Mouse (Mus musculus): ENCODE data around the gene Cdkn2b.

Cdkn2b gene

DNA sequence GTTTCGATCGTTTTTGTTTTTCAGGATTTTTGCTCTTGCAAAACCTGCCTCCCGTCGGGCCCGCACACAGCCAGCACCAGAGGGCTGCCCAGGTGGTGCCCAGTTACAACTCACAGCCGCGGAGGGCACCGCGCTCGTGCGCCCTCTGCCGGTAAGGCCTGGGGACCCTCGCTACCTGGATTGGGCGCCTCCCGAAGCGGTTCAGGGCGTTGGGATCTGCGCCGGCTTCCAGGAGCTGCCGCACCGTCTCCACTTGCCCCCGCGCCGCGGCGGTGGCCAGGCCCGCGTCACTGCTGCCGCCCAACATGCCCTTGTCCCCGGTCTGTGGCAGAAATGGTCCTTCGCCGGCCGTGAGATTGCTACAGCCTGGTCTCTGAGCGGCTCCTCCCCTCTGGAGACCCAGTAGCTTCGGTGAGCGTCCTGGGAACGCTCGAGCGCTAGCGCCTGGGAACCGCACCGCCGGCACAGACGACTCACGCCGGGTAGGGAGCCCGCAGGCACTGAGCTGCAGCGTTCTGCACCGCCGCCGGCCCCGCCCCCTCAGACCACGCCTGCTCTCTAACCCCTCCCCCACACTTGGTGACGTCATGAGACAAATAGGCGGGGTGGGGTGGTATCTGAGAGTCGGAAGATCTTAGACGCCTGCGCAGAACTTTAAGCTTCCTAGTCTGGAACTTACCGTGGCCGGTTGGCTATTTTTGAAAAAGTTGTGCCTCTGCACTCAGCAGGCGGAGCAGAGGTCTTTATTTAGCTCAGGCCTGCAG lies at the start of gene Cdkn2b:
TSS of gene Cdkn2b (minus strand) at position 549 of the 764 bp plus-strand sequence.
- DNase-seq (ENCODE audit: extremely low spot score), result peak; percentile 91

DNA sequence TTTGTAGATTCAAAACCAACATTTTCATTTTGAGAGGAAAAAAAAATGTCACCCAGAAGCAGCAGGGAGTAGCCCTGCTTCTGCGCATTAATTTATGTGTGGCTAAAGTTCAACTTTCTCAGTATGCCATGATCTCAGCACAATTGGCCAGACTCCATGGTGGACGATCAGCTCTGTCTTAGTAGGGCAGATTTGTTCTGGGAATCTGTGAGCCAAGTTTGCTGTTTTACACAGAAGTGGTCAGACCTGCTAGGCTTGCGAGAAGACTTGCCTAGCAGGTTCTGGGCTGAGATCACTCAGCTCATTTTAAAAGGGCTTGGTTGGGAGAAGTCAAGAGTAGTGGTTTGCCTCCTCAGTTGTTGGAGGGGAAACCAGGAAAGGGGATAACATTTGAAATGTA lies 49.5 kb upstream of the Cdkn2b start:
- DNase-seq (ENCODE audit: extremely low spot score), result no peak

GRCm38 (mm10) chr4:89359506-89359905 lies 48.7 kb upstream of the Cdkn2b start:
- DNase-seq (ENCODE audit: extremely low spot score), result no peak

DNA sequence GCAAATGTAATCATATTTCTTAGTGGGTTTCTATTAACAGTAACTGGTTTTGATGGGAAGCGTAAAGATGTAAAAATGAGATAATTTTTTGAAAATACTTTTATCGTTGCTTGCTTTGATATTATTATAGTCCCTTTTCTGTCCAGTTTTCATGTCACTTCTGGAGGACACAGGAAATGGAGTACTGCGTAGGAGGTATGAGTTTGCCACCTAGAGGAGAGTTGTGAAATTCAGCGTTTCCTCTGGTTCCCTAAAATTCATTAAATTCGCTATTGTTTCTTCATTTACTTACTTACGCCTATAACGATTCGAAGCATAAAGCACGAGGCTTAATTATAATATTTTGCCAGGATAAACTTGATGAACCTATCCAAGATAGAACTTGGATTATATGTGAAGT lies 43.1 kb upstream of the Cdkn2b start:
- DNase-seq (ENCODE audit: extremely low spot score), result no peak

GRCm38 (mm10) chr4:89353071-89353582 lies 42.3 kb upstream of the Cdkn2b start:
- DNase-seq (ENCODE audit: extremely low spot score), result no peak

- DNase-seq (ENCODE audit: extremely low spot score), result peak; percentile 21
These were observed 40.6 kb upstream of the Cdkn2b start for GRCm38 (mm10) chr4:89351474-89351873.

DNA sequence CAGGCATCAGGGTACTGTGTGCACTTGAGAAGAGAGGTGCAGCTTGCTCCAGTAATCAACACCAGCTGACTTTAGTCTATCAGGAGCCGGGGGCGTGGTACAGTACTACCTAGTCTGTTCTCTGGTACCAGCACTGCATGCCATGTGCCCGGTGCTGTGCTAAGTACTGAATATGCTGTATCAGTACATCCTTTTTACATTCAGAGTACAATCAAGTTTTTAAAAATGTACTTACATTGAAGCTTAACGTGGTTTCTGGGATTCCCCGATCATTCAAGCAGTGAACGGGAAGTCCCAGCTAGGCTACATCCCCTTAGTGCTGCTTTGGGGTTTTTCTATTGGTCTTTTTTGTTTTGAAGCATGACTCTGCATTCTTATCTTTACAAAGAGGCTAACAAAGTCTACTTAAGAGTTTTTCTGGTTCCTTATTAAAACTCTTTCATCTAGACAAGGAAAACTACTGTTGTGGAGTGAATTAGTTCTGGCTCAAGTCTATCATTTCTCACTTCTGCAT lies 40.2 kb upstream of the Cdkn2b start:
- no peak for DNase-seq (ENCODE audit: extremely low spot score)

GRCm38 (mm10) chr4:89350391-89350790 lies 39.6 kb upstream of the Cdkn2b start:
- DNase-seq (ENCODE audit: extremely low spot score), result no peak

DNA sequence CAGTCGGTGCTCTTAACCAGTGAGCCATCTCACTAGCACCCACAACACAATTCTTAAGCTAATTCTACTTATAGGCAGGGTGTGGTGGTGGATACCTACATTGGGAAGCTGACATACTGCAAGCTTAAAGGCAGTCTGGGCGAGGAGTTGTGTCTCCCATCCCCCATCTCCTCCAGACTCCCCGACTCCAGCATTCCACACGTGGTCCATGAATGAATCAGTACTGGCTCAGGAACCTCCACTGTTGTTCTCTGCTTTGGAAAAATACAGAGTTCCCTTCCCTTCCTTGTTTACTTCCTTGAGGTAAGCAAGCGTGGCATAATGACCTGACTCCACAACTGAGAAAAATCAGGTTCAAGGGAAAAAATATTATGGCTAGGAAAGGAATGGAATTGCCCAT lies 38.0 kb upstream of the Cdkn2b start:
- DNase-seq (ENCODE audit: extremely low spot score), result no peak

GRCm38 (mm10) chr4:89313461-89313860 lies 2.6 kb upstream of the Cdkn2b start:
- no peak for DNase-seq (ENCODE audit: extremely low spot score)

DNA sequence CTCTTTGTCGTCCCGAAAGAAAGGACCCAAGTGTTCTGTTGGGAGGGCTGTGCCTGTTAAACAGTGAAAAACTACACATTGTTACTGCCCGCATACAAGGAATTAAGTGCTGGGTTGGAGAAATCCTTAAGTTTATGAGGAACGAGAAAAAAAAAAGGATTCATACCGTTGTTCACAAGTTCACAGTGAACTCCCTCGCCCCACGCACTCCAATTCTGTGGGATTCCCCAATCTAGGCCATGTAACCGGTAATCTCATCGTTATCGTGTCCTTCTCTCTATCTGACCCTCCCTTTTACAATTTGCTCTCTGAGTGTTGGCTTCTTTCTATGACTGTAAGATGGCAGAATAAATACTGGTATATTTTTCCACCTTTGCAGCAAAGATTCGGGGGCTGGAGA lies 843 bp downstream of the Cdkn2b start:
- no peak for DNase-seq (ENCODE audit: extremely low spot score)

GRCm38 (mm10) chr4:89308001-89308400 lies 2.8 kb downstream of the Cdkn2b start:
- no peak for DNase-seq (ENCODE audit: extremely low spot score)

DNA sequence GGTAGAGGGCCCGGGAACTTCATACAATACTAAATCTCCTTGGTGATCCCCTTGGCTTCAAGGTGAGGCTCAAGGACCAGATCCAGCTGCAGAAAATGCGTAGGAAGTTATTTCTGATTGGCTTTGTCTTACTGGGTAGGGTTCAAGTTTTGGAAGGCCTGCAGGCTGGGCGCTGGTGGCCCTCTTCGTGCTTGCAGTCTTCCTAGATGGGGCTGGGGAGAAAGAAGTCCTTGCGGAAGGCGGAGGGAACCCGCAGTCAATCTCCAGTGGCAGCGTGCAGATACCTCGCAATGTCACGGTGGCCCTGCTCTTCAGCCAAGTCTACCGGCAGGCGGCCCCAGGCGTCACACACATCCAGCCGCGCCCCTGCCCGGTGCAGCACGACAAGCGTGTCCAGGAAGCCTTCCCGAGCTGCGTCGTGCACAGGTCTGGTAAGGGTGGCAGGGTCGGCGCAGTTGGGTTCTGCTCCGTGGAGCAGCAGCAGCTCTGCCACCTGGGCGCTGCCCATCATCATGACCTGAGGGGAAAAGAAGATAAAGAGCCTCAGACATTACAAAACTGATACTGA lies 4.0 kb downstream of the Cdkn2b start:
- DNase-seq (ENCODE audit: extremely low spot score), result no peak

DNA sequence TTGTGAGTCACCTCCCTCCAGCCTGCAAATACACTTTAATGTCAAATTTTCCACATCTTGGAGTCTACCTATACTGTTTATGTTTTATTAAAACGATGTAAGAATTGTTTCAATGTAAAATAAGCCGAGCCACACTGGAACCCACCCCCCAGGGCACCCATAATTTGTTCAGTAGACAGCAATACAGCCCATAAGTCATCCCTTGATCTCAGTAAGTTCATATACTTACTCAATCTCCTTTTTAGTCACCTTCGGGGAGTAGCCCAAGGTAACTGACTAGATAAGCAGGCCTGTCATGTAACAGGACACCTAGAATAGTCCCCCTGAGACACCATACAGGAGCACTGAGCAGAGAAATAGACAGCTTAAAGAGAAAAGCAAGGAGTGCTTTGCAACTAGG lies 5.1 kb downstream of the Cdkn2b start:
- no peak for DNase-seq (ENCODE audit: extremely low spot score)

DNA sequence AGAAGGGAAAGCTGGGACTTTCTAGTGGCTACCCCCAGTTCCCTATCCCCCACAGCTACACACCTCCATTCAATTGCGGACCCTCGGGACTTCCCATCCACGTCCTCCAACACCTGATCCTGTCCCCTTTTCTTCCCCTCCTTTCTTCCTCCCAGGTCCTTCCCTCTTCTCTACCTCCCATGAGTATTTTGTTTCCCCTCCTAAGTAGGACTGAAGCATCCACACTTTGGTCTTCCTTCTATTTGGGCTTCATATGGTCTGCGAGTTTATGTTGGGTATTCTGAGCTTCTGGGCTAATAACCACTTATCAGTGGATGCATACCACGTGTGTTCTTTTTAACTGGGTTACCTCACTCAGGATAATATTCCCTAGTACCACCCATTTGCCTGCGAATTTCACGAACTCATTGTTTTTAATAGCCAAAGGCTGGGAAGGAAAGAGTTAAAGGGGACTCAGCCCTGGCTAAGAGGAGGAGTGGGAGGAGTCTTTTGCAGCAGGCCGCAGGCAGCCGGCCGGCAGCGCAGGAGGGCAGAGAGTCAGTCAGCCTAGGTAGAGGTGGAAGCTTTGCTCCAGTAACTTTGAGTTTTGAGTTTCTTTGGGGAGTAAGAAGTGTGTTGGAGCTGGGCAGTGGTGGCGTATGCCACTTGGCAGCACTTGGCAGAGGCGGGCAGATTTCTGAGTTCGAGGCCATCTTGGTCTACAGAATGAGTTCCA lies 7.4 kb downstream of the Cdkn2b start:
- no peak for DNase-seq (ENCODE audit: extremely low spot score)

DNA sequence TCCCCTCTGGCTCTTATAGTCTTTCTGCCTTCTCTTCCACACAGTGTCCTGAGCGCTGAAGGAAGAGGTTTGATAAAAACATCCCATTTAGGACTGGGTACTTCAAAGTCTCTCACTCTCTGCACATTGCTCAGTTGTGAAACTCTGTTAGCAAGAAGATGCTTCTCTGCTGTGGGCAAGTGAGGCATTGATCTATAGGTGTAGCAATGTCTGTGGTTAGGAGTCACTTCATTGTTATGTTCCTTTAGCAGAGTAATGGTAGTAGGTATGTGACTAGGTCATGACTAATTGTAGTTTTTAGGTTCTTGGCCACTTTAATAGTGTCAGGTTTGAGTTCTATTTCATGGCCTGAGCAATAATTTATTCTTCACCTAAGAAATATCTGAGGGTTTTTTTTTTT lies 8.7 kb downstream of the Cdkn2b start:
- no peak for DNase-seq (ENCODE audit: extremely low spot score)

- no peak for DNase-seq (ENCODE audit: extremely low spot score)
These were observed 11.1 kb downstream of the Cdkn2b start for GRCm38 (mm10) chr4:89299721-89300120.

DNA sequence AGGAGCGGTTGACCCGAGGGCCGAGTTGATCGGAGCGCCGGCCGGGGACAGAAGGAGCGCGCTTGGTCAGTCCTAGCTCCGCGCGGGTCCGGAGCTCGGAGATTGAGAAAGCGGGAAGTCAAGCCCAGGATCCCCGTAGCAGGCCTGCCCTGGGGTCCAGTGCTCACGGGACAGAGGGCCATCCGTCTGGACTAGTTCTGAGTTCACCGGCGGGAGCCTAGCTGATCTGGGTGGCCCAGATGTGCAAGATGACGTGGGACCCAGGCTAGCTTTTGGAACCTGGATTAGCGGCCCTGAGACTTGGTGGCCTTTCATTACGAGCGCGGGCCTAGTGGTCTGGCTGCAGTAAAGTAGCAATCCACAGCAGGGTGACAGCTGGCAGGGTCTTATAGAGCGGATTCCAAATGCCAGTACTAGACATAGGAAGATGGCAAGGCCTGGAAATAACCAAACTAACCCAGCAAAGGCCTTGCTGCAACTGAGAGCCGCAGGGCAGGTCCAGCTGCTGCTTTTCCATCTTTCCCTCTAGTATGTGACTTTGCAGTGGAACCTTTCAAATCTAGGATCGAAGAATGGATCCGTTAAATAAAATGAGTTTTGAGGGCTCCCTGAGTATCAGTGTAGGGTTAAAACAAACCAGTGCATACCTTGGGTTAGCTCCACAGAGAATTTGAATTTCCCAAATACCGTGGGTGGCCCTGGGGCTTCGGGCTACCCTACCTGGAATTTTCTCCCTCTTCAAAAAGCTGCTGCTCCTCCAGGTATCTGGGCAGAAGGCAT lies 15.2 kb downstream of the Cdkn2b start:
- DNase-seq (ENCODE audit: extremely low spot score), result no peak

DNA sequence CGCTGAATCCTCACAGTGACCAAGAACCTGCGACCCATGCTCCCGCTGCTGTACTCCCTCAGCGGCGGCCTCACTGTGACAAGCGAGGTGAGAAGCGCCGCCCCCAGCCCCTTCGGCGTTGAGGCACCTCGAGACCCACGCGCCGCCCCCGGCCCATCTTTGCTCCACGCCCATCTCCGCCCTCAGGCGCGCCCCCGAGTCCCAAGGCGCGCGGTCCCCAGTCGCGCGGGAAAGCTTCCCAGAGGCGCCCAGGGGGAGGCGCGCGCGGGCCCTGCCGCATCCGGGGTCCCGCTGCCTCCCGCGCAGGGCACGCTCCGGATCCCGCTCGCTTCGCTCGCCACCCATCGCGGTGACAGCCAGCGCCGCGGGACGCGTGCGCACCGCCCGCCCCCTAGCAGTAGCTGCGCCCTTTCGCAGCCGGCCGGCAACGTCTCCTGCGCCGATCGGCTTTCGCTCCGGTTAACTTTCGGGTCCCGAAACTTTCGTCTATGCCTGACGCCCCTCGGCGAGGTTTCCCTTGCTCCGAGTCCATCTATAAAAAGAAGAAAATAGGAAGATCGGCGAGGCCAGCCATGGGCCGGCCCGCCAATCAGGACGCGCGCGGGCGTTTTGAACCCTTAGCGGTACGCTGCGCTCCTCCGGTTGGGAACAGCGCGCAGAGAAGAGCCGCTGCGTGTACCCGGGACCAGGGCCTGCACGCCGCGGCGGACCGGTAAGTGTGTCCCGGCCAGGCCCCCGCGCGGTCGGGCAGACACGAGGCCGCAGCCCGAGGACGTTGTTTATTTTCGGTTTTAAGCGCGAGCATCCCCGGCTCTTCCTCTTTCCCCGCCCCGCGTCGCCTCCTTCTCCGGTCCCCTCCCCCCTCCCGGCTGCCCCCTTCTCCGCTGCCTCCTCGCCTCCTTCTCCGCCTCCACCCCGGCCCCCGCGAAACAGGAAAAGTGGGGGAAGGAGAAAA lies 16.1 kb downstream of the Cdkn2b start, which contains the start of gene Cdkn2a:
TSS of gene Cdkn2a (minus strand) at position 168 of the 955 bp plus-strand sequence.
- DNase-seq (ENCODE audit: extremely low spot score), result peak; percentile 71

DNA sequence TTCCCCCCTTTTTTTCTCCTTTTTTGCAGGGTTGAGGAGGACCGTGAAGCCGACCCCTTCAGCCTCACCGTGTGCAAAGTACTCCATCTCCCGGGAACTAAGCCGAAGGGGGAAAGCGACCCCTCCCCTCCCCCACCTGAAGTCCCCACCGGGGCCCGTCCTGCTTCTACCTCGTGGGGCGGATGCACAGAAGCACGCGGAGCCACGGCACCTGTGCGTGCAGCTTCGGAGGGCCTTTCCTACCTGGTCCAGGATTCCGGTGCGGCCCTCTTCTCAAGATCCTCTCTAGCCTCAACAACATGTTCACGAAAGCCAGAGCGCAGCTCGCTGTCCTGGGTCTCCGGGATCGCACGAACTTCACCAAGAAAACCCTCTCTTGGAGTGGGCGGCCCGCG lies 16.8 kb downstream of the Cdkn2b start:
- DNase-seq (ENCODE audit: extremely low spot score), result no peak

- DNase-seq (ENCODE audit: extremely low spot score), result no peak
These were observed 17.3 kb downstream of the Cdkn2b start for GRCm38 (mm10) chr4:89293516-89293915.
